Mouse (Mus musculus): ENCODE data around the gene 2310007B03Rik. TPM values are rescaled to one million over a fixed set of nuclear protein-coding genes. Genes with fewer than 3 reads are reported as not detected.

The 2310007B03Rik gene
- polyA plus RNA-seq, 1 experiment: not detected

DNA sequence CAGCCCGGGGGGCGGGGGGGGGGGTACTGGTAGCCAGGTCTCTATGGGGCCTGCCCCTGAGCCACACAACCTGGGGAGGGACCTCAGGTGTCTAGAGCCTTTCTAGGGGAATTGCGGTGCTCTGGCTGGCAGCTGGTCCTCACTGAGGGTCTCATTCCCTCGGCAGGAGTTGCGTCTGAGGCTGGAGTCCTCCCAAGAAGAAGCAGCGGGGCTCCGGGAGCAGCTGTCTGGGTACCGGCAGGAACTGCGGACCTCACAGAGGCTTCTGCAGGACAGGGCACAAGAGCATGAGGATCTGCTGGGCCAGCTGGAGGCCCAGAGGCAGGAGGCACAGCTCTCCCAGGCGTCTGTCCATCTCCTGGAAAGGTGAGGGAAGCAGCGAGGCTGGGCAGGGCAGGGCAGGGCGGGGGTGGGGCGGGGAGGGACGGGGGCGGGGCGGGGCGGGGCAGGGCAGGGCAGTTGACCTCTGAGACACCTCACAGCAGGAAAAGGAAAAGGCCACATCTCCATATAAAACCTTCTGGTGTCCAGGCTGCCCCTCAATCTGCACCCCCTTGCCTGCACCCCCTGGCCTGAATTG lies 30.1 kb upstream of the 2310007B03Rik start:
- no peak overlapping the region for H3K4me3 ChIP-seq (ENCODE audit: extremely low read depth, insufficient read depth, insufficient read length)
- DNase-seq (ENCODE audit: low read depth in 1 of 2, low spot score in 2 of 2): no peak
- no peaks in the 10 kb centered on the region for H3K27me3 ChIP-seq (ENCODE audit: control insufficient read depth, insufficient read depth, low read length)
- 16% methylated on average over 16 of the region's 17 CpGs for WGBS
- no peaks in the 10 kb centered on the region for H3K36me3 ChIP-seq (ENCODE audit: control insufficient read depth, insufficient read depth, low read length)
- TF ChIP-seq POLR2A (IDR thresholded peaks at IDR 0.05; ENCODE audit: low read depth, low read length): no peak
- no peak for TF ChIP-seq CTCF (IDR thresholded peaks at IDR 0.05; ENCODE audit: extremely low read depth, insufficient read depth, insufficient read length, insufficient replicate concordance)
- H3K4me1 ChIP-seq (ENCODE audit: control insufficient read depth, insufficient read depth, insufficient read length): no peaks in the 10 kb centered on the region
- H3K27ac ChIP-seq (ENCODE audit: insufficient read depth, low read length): no peak overlapping the region

- DNase-seq (ENCODE audit: low read depth in 1 of 2, low spot score in 2 of 2): no peak
- 84% methylated on average over 14 of the region's 14 CpGs for WGBS
- H3K27me3 ChIP-seq (ENCODE audit: control insufficient read depth, insufficient read depth, low read length): no peaks in the 10 kb centered on the region
Observed at GRCm38 (mm10) chr1:93184071-93184828, 23.5 kb upstream of the 2310007B03Rik start.

DNA sequence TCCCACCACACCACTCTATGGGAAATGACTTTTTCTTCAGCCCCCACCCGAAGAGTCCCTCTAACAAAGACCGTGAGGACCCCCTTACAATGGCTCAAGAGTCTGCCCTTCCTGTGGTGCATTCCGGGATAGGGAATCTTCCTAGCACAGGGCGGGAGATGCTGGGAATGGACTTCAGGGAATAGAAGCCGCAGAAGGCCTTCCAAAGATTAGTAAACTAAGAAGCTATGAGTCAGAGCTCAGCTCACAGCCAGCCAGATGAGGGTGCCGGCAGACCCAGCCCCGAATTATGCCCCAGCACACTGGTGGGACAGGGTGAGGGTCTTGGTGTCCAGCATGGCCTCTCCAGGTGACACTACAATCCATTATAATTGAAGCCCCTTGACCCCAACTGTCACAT lies 21.5 kb upstream of the 2310007B03Rik start:
- no peaks in the 10 kb centered on the region for H3K4me1 ChIP-seq (ENCODE audit: control insufficient read depth, insufficient read depth, insufficient read length)
- no peaks in the 10 kb centered on the region for H3K27me3 ChIP-seq (ENCODE audit: control insufficient read depth, insufficient read depth, low read length)
- H3K36me3 ChIP-seq (ENCODE audit: control insufficient read depth, insufficient read depth, low read length): no peaks in the 10 kb centered on the region
- TF ChIP-seq CTCF (IDR thresholded peaks at IDR 0.05; ENCODE audit: extremely low read depth, insufficient read depth, insufficient read length, insufficient replicate concordance): no peak
- no peak for TF ChIP-seq POLR2A (IDR thresholded peaks at IDR 0.05; ENCODE audit: low read depth, low read length)
- H3K4me3 ChIP-seq (ENCODE audit: extremely low read depth, insufficient read depth, insufficient read length): no peak overlapping the region
- DNase-seq (ENCODE audit: low read depth in 1 of 2, low spot score in 2 of 2): no peak
- 92% methylated on average over 7 of the region's 7 CpGs for WGBS
- no peak overlapping the region for H3K27ac ChIP-seq (ENCODE audit: insufficient read depth, low read length)

More at GRCm38 (mm10) chr1:93184071-93184828, 23.5 kb upstream of the 2310007B03Rik start:
- TF ChIP-seq POLR2A (IDR thresholded peaks at IDR 0.05; ENCODE audit: low read depth, low read length) (no peak), CTCF (IDR thresholded peaks at IDR 0.05; ENCODE audit: extremely low read depth, insufficient read depth, insufficient read length, insufficient replicate concordance) (no peak)
- Histone ChIP-seq H3K36me3 (ENCODE audit: control insufficient read depth, insufficient read depth, low read length) (no peaks in the 10 kb centered on the region), H3K27ac (ENCODE audit: insufficient read depth, low read length) (no peak overlapping the region), H3K4me1 (ENCODE audit: control insufficient read depth, insufficient read depth, insufficient read length) (no peaks in the 10 kb centered on the region), H3K4me3 (ENCODE audit: extremely low read depth, insufficient read depth, insufficient read length) (no peak overlapping the region)

- H3K4me1 ChIP-seq (ENCODE audit: control insufficient read depth, insufficient read depth, insufficient read length): no peaks in the 10 kb centered on the region
- WGBS: 5% methylated on average over 40 of the region's 44 CpGs
- H3K36me3 ChIP-seq (ENCODE audit: control insufficient read depth, insufficient read depth, low read length): no peaks in the 10 kb centered on the region
- no peak overlapping the region for H3K4me3 ChIP-seq (ENCODE audit: extremely low read depth, insufficient read depth, insufficient read length)
- DNase-seq (ENCODE audit: low read depth in 1 of 2, low spot score in 2 of 2): no peak
- H3K27me3 ChIP-seq (ENCODE audit: control insufficient read depth, insufficient read depth, low read length): no peaks in the 10 kb centered on the region
- no peak overlapping the region for H3K27ac ChIP-seq (ENCODE audit: insufficient read depth, low read length)
- no peak for TF ChIP-seq CTCF (IDR thresholded peaks at IDR 0.05; ENCODE audit: extremely low read depth, insufficient read depth, insufficient read length, insufficient replicate concordance)
- no peak for TF ChIP-seq POLR2A (IDR thresholded peaks at IDR 0.05; ENCODE audit: low read depth, low read length)
Observed at GRCm38 (mm10) chr1:93176525-93177332, 16.0 kb upstream of the 2310007B03Rik start.

GRCm38 (mm10) chr1:93175849-93176248 lies 15.1 kb upstream of the 2310007B03Rik start:
- 45% methylated on average over 6 of the region's 6 CpGs for whole genome bisulfite sequencing
- no peaks in the 10 kb centered on the region for H3K4me1 ChIP-seq (ENCODE audit: control insufficient read depth, insufficient read depth, insufficient read length)
- TF ChIP-seq POLR2A (IDR thresholded peaks at IDR 0.05; ENCODE audit: low read depth, low read length) (no peak), CTCF (IDR thresholded peaks at IDR 0.05; ENCODE audit: extremely low read depth, insufficient read depth, insufficient read length, insufficient replicate concordance) (no peak)
- no peaks in the 10 kb centered on the region for H3K36me3 ChIP-seq (ENCODE audit: control insufficient read depth, insufficient read depth, low read length)
- DNase-seq (ENCODE audit: low read depth in 1 of 2, low spot score in 2 of 2): no peak
- H3K4me3 ChIP-seq (ENCODE audit: extremely low read depth, insufficient read depth, insufficient read length): no peak overlapping the region
- no peak overlapping the region for H3K27ac ChIP-seq (ENCODE audit: insufficient read depth, low read length)
- H3K27me3 ChIP-seq (ENCODE audit: control insufficient read depth, insufficient read depth, low read length): no peaks in the 10 kb centered on the region

GRCm38 (mm10) chr1:93174399-93174798 lies 13.7 kb upstream of the 2310007B03Rik start:
- DNase-seq (ENCODE audit: low read depth in 1 of 2, low spot score in 2 of 2): peak; percentile 15 to 58
- H3K4me3 ChIP-seq (ENCODE audit: extremely low read depth, insufficient read depth, insufficient read length): no peak overlapping the region
- H3K27me3 ChIP-seq (ENCODE audit: control insufficient read depth, insufficient read depth, low read length): no peaks in the 10 kb centered on the region
- H3K4me1 ChIP-seq (ENCODE audit: control insufficient read depth, insufficient read depth, insufficient read length): no peaks in the 10 kb centered on the region
- no peak overlapping the region for H3K27ac ChIP-seq (ENCODE audit: insufficient read depth, low read length)
- WGBS: 4% methylated on average over 4 of the region's 4 CpGs
- TF ChIP-seq CTCF (IDR thresholded peaks at IDR 0.05; ENCODE audit: extremely low read depth, insufficient read depth, insufficient read length, insufficient replicate concordance) (peak; percentile 92; the same call in 1 of the 2 replicates), POLR2A (IDR thresholded peaks at IDR 0.05; ENCODE audit: low read depth, low read length) (no peak)
- no peaks in the 10 kb centered on the region for H3K36me3 ChIP-seq (ENCODE audit: control insufficient read depth, insufficient read depth, low read length)

Data from spleen, adult 2 months (tissue).